ENCODE assay signal across 28 mouse cellular contexts in the genomic region with DNA sequence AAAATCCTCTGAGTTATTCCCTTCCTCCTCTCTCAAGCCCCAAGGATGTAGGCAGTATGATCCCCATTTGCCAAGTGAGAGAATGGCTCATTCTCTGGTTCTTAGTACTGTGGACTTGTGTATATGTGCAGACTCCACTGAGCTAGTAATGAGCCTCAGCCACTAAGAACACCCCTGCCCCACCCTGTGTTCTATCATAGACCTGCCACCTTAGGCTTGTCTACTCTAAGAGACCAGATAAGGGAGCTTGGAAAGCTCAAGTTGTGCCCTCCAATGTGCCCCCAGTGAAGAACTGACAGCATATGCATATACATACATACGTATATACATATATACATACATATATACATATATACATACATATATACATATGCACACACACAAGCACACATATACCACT. TPM values are rescaled to one million over a fixed set of nuclear protein-coding genes. Genes with fewer than 3 reads are reported as not detected.
DNase-seq lines count a peak whose midpoint lies in the region; ATAC-seq lines count a peak whose summit lies in the region.
"Had no signal": no experiment of that assay in that cellular context is flagged by ENCODE, and none has a peak within 500 bp of the region (broad histone marks: within the 10 kb centered on the region; RNA-seq: fewer than 3 reads in every experiment).

No protein-coding gene starts in this region.

- WGBS in liver, embryonic 11.5 days, result 63% methylated on average over 1 of the region's 1 CpGs
- WGBS in liver, embryonic 16.5 days (ENCODE audit: insufficient replicate concordance), result 23% methylated on average over 1 of the region's 1 CpGs

- no peak overlapping the region for H3K4me3 ChIP-seq in liver, embryonic 11.5 days (ENCODE audit: low read depth, low read length)
- H3K4me3 ChIP-seq in liver, embryonic 16.5 days (ENCODE audit: low read depth, low read length), result no peak overlapping the region
- H3K4me3 ChIP-seq: embryonic facial prominence, embryonic 13.5 days; hindbrain, embryonic 12.5 days; intestine, embryonic 15.5 days; limb, embryonic 12.5 days had no signal

- no peak overlapping the region for H3K9ac ChIP-seq in liver, embryonic 11.5 days (ENCODE audit: low read depth, low read length)
- H3K9ac ChIP-seq in liver, embryonic 16.5 days (ENCODE audit: low read depth, low read length), result no peak overlapping the region
- H3K9ac ChIP-seq: embryonic facial prominence, embryonic 13.5 days; hindbrain, embryonic 12.5 days; intestine, embryonic 15.5 days; limb, embryonic 12.5 days had no signal

- H3K27ac ChIP-seq in liver, embryonic 11.5 days (ENCODE audit: low read depth, low read length), result 0 out of 2 replicates have a peak overlapping the region, but pooled peaks have one; percentile 28
- H3K27ac ChIP-seq in liver, embryonic 16.5 days (ENCODE audit: low read length), result peak overlapping the region; percentile 68
- H3K27ac ChIP-seq: embryonic facial prominence, embryonic 13.5 days; hindbrain, embryonic 12.5 days; hindbrain, postnatal 0 days; intestine, embryonic 15.5 days; kidney, postnatal 0 days; limb, embryonic 12.5 days had no signal

- DNase-seq in liver, embryonic 11.5 days (ENCODE audit: low spot score), result no peak
- DNase-seq in urinary bladder, adult 2 months (ENCODE audit: low spot score), result no peak
- no peak for DNase-seq in adrenal gland, postnatal 36 days
- no peak for DNase-seq in left cerebral cortex, adult 8-10 months (ENCODE audit: low spot score in 2 of 2)
- DNase-seq: B cell, adult 2 months; cerebellum, adult 18-20 months; cerebellum, postnatal 10 days; gastrocnemius, postnatal 36 days; heart, adult 18-20 months; heart, postnatal 36 days; kidney, adult 2 months; lung, adult 2 months; lung, postnatal 14 days; right cerebral cortex, postnatal 25 days; thymus, adult 18-20 months; thymus, postnatal 25 days had no signal

- peak; percentile 55 for ATAC-seq in erythroblast, adult 5-6 weeks (replicated peaks; ENCODE audit: low FRiP score, poor library complexity, severe bottlenecking)
- ATAC-seq in liver, embryonic 11.5 days (replicated peaks; ENCODE audit: low FRiP score), result peak; percentile 94
- peak; percentile 94 for ATAC-seq in liver, embryonic 16.5 days (ENCODE audit: low read depth)
- ATAC-seq: forebrain, embryonic 14.5 days; hindbrain, postnatal 0 days; intestine, embryonic 15.5 days; midbrain, embryonic 16.5 days had no signal

- H3K4me1 ChIP-seq in liver, embryonic 11.5 days (replicated peaks; ENCODE audit: control insufficient read depth, insufficient read depth, low read length), result peaks cover 20% of the 10 kb centered on the region
- peaks cover 21% of the 10 kb centered on the region for H3K4me1 ChIP-seq in liver, embryonic 16.5 days (ENCODE audit: control insufficient read depth, low read depth, low read length)
- H3K4me1 ChIP-seq: embryonic facial prominence, embryonic 13.5 days; hindbrain, embryonic 12.5 days; intestine, embryonic 15.5 days; limb, embryonic 12.5 days had no signal

- no peaks in the 10 kb centered on the region for H3K27me3 ChIP-seq in liver, embryonic 11.5 days (replicated peaks; ENCODE audit: control insufficient read depth, insufficient read depth, low read length)
- H3K27me3 ChIP-seq in liver, embryonic 16.5 days (ENCODE audit: control insufficient read depth, insufficient read depth, low read depth, low read length), result no peaks in the 10 kb centered on the region
- H3K27me3 ChIP-seq: embryonic facial prominence, embryonic 13.5 days; hindbrain, embryonic 12.5 days; intestine, embryonic 15.5 days; limb, embryonic 12.5 days had no signal

- H3K36me3 ChIP-seq in liver, embryonic 11.5 days (ENCODE audit: control insufficient read depth, insufficient read depth, low read length), result no peaks in the 10 kb centered on the region; the same call in 1 of the 2 replicates
- no peaks in the 10 kb centered on the region for H3K36me3 ChIP-seq in liver, embryonic 16.5 days (ENCODE audit: control insufficient read depth, insufficient read depth)
- H3K36me3 ChIP-seq: intestine, embryonic 15.5 days had no signal

- H3K4me2 ChIP-seq in liver, embryonic 11.5 days, result peak overlapping the region; percentile 35
- H3K4me2 ChIP-seq in liver, embryonic 16.5 days (ENCODE audit: low read depth, low read length), result peak overlapping the region; percentile 47
- H3K4me2 ChIP-seq: embryonic facial prominence, embryonic 13.5 days; heart, embryonic 11.5 days; hindbrain, embryonic 12.5 days; intestine, embryonic 15.5 days; limb, embryonic 12.5 days; midbrain, embryonic 11.5 days had no signal

- no peaks in the 10 kb centered on the region for H3K9me3 ChIP-seq in liver, embryonic 11.5 days (ENCODE audit: control insufficient read depth, low read length)
- no peaks in the 10 kb centered on the region for H3K9me3 ChIP-seq in liver, embryonic 16.5 days (replicated peaks; ENCODE audit: control insufficient read depth, low read length)
- H3K9me3 ChIP-seq: embryonic facial prominence, embryonic 13.5 days; hindbrain, embryonic 12.5 days; intestine, embryonic 15.5 days; limb, embryonic 12.5 days had no signal

RNA-seq across cellular contexts. Expression of gene Armc9, which starts 56.9 kb away (rescaled TPM):
- total RNA-seq in erythroblast, adult 5-6 weeks (2015; ENCODE audit: low replicate concordance), result 2.5 and 7.7 TPM in 2 replicates
- 3.0 and 7.4 TPM in 2 replicates for total RNA-seq in erythroblast, adult 5-6 weeks (2017; ENCODE audit: low replicate concordance)
- polyA plus RNA-seq in liver, embryonic 11.5 days (2014; fragmentation: Nextera tagmentation; extraction: Ambion mirVana), result 20.9 and 28.7 TPM in 2 replicates
- 8.4 and 10.6 TPM in 2 replicates for polyA plus RNA-seq in liver, embryonic 16.5 days (2015; fragmentation: Nextera tagmentation; extraction: Ambion mirVana)
- polyA plus RNA-seq in urinary bladder, adult 2 months (2012; rRNA removed), result 8.2 and 9.0 TPM in 2 replicates
- total RNA-seq in adrenal gland, postnatal 36 days (2021), result 1 to 10 TPM; 9.3 to 9.6 TPM
- total RNA-seq in left cerebral cortex, adult 8-10 months (2022), result 10 to 100 TPM; 36.7 to 41.4 (median 38.8) TPM
